Mouse (Mus musculus) B cell, adult 2 months (primary cell): ENCODE measurements around the gene Camk2g.

Experiments used
- DNase-seq, 2 experiments: peaks; one replicate each; pipeline ENCODE4 v3.0.0; 2022

The Camk2g gene

GRCm38 (mm10) chr14:20806116-20806840 lies 12.4 kb upstream of the Camk2g start:
- DNase-seq: no peak

GRCm38 (mm10) chr14:20804964-20805672 lies 11.2 kb upstream of the Camk2g start:
- DNase-seq: no peak

- no peak for DNase-seq
Measured at GRCm38 (mm10) chr14:20804481-20804880, 10.6 kb upstream of the Camk2g start.

GRCm38 (mm10) chr14:20803606-20803938 lies 9.7 kb upstream of the Camk2g start:
- DNase-seq: peak; percentile 81 to 82

- DNase-seq: no peak
Measured at GRCm38 (mm10) chr14:20802926-20803605, 9.2 kb upstream of the Camk2g start.

- DNase-seq: peak; percentile 95 to 96
Measured at GRCm38 (mm10) chr14:20798761-20799160, 4.9 kb upstream of the Camk2g start.

- no peak for DNase-seq
Measured at GRCm38 (mm10) chr14:20798300-20798699, 4.4 kb upstream of the Camk2g start.

GRCm38 (mm10) chr14:20796643-20797042 lies 2.8 kb upstream of the Camk2g start:
- DNase-seq: no peak

- no peak for DNase-seq
Measured at GRCm38 (mm10) chr14:20796170-20796569, 2.3 kb upstream of the Camk2g start.

- no peak for DNase-seq
Measured at GRCm38 (mm10) chr14:20795423-20796152, 1.7 kb upstream of the Camk2g start.

- DNase-seq: no peak
Measured at GRCm38 (mm10) chr14:20794589-20794988, 701 bp upstream of the Camk2g start.

- DNase-seq: peak in 1 of 2 experiments; percentile 13
Measured at GRCm38 (mm10) chr14:20792922-20793757, 748 bp downstream of the Camk2g start.

GRCm38 (mm10) chr14:20792243-20792921 lies 1.5 kb downstream of the Camk2g start:
- no peak for DNase-seq

GRCm38 (mm10) chr14:20791511-20792242 lies 2.2 kb downstream of the Camk2g start:
- DNase-seq: peak; percentile 19 to 25

GRCm38 (mm10) chr14:20790996-20791395 lies 2.9 kb downstream of the Camk2g start:
- DNase-seq: no peak

- no peak for DNase-seq
Measured at GRCm38 (mm10) chr14:20790445-20790844, 3.4 kb downstream of the Camk2g start.

- no peak for DNase-seq
Measured at GRCm38 (mm10) chr14:20789593-20789992, 4.3 kb downstream of the Camk2g start.

- no peak for DNase-seq
Measured at GRCm38 (mm10) chr14:20788151-20788550, 5.7 kb downstream of the Camk2g start.

- DNase-seq: no peak
Measured at GRCm38 (mm10) chr14:20786611-20787015, 7.3 kb downstream of the Camk2g start.

GRCm38 (mm10) chr14:20786020-20786419 lies 7.9 kb downstream of the Camk2g start:
- no peak for DNase-seq

- DNase-seq: peak; percentile 56 to 63
Measured at GRCm38 (mm10) chr14:20785231-20785630, 8.7 kb downstream of the Camk2g start.
